Mouse (Mus musculus) forebrain, embryonic 10.5 days (tissue): ENCODE data around the gene Slc1a1. TPM values are rescaled to one million over a fixed set of nuclear protein-coding genes. Genes with fewer than 3 reads are reported as not detected.

Experiments used
- DNase-seq: peaks from one replicate; pipeline ENCODE4 v3.0.0-alpha.2; 2017; ENCODE audit warnings: low spot score; ENCODE audit errors: extremely low spot score
- H3K27ac ChIP-seq: fragments of 300-500 bp; sonication (generic); 2 replicates; pipeline ENCODE4 v1.5.1; 2016; ENCODE audit warnings: mild to moderate bottlenecking
- H3K27me3 ChIP-seq: fragments of 300-500 bp; sonication (generic); 2 replicates; pipeline ENCODE4 v1.6.1; 2016; ENCODE audit warnings: mild to moderate bottlenecking; ENCODE audit not compliant: poor library complexity, severe bottlenecking
- H3K36me3 ChIP-seq: fragments of 300-500 bp; sonication (generic); replicated peaks from 2 replicates; pipeline ENCODE4 v1.6.1; 2016; ENCODE audit warnings: mild to moderate bottlenecking, moderate library complexity
- H3K4me1 ChIP-seq: fragments of 300-500 bp; sonication (generic); 2 replicates; pipeline ENCODE4 v1.6.1; 2016
- H3K4me3 ChIP-seq: fragments of 300-500 bp; sonication (generic); 2 replicates; pipeline ENCODE4 v1.5.1; 2016; ENCODE audit warnings: mild to moderate bottlenecking, moderate library complexity
- H3K9me3 ChIP-seq: fragments of 300-500 bp; sonication (generic); 2 replicates; pipeline ENCODE4 v1.6.1; 2016; ENCODE audit warnings: mild to moderate bottlenecking, moderate library complexity
- WGBS: fragments of 180-500 bp; shearing (Covaris S2); methylation state at CpG from one replicate; pipeline ENCODE4 v1.1.7; 2016; 5-methylcytosine and 5-hydroxymethylcytosine counted together
- polyA plus RNA-seq: library from polyadenylated mRNA; unstranded; fragments of >200 nt; fragmentation: Nextera tagmentation; extraction: Ambion mirVana; gene quantifications from 2 replicates; pipeline ENCODE4 v1.2.1, GENCODE M21; 2016

Slc1a1 gene
- polyA plus RNA-seq: 0.52 and 0.65 TPM in 2 replicates

GRCm38 (mm10) chr19:28834798-28835499 is at the start of gene Slc1a1:
TSS of gene Slc1a1 (plus strand) at chr19:28835049.
- H3K27ac ChIP-seq: peak within 1 kb of the TSS; percentile 58; the same call in 1 of the 2 replicates
- peaks cover 53% of the 10 kb centered on the region for H3K27me3 ChIP-seq
- H3K4me1 ChIP-seq: peaks cover 21% of the 10 kb centered on the region
- DNase-seq: peak; percentile 38
- no peaks in the 10 kb centered on the region for H3K9me3 ChIP-seq
- H3K4me3 ChIP-seq: peak within 1 kb of the TSS; percentile 72
- H3K36me3 ChIP-seq: no peaks in the 10 kb centered on the region
- WGBS: under 1% methylated on average over 64 of the region's 68 CpGs

GRCm38 (mm10) chr19:28790196-28790595 is 44.7 kb upstream of the Slc1a1 start:
- Histone ChIP-seq H3K4me1 (no peaks in the 10 kb centered on the region), H3K27ac (no peak overlapping the region), H3K9me3 (no peaks in the 10 kb centered on the region), H3K27me3 (no peaks in the 10 kb centered on the region), H3K36me3 (no peaks in the 10 kb centered on the region), H3K4me3 (no peak overlapping the region)
- WGBS: 79% methylated on average over 1 of the region's 1 CpGs
- DNase-seq: no peak

- Histone ChIP-seq H3K9me3 (no peaks in the 10 kb centered on the region), H3K4me1 (0 out of 2 replicates have a peak, but pooled peaks cover 3% of the 10 kb centered on the region), H3K27ac (no peak overlapping the region), H3K27me3 (no peaks in the 10 kb centered on the region), H3K36me3 (no peaks in the 10 kb centered on the region), H3K4me3 (no peak overlapping the region)
- DNase-seq: no peak
- WGBS: 88% methylated on average over 2 of the region's 2 CpGs
These were observed 41.5 kb upstream of the Slc1a1 start for GRCm38 (mm10) chr19:28793307-28793706.

- no peaks in the 10 kb centered on the region for H3K27me3 ChIP-seq
- H3K27ac ChIP-seq: no peak overlapping the region
- H3K9me3 ChIP-seq: no peaks in the 10 kb centered on the region
- no peaks in the 10 kb centered on the region for H3K36me3 ChIP-seq
- H3K4me3 ChIP-seq: no peak overlapping the region
- 77% methylated on average over 5 of the region's 5 CpGs for WGBS
- 0 out of 2 replicates have a peak, but pooled peaks cover 3% of the 10 kb centered on the region for H3K4me1 ChIP-seq
- DNase-seq: no peak
These were observed 38.6 kb upstream of the Slc1a1 start for GRCm38 (mm10) chr19:28796146-28796848.

- Histone ChIP-seq H3K4me1 (0 out of 2 replicates have a peak, but pooled peaks cover 3% of the 10 kb centered on the region), H3K36me3 (no peaks in the 10 kb centered on the region), H3K27me3 (no peaks in the 10 kb centered on the region), H3K27ac (no peak overlapping the region), H3K9me3 (no peaks in the 10 kb centered on the region), H3K4me3 (no peak overlapping the region)
- WGBS: 73% methylated on average over 1 of the region's 1 CpGs
- DNase-seq: no peak
These were observed 37.9 kb upstream of the Slc1a1 start for GRCm38 (mm10) chr19:28796966-28797365.

GRCm38 (mm10) chr19:28797611-28798010 is 37.2 kb upstream of the Slc1a1 start:
- 0 out of 2 replicates have a peak, but pooled peaks cover 3% of the 10 kb centered on the region for H3K4me1 ChIP-seq
- no peak for DNase-seq
- no peaks in the 10 kb centered on the region for H3K27me3 ChIP-seq
- no peaks in the 10 kb centered on the region for H3K9me3 ChIP-seq
- no peak overlapping the region for H3K4me3 ChIP-seq
- 91% methylated on average over 6 of the region's 6 CpGs for WGBS
- H3K27ac ChIP-seq: no peak overlapping the region
- H3K36me3 ChIP-seq: no peaks in the 10 kb centered on the region

GRCm38 (mm10) chr19:28800448-28800847 is 34.4 kb upstream of the Slc1a1 start:
- 56% methylated on average over 6 of the region's 6 CpGs for WGBS

GRCm38 (mm10) chr19:28806276-28806675 is 28.6 kb upstream of the Slc1a1 start:
- WGBS: 93% methylated on average over 6 of the region's 6 CpGs
- Histone ChIP-seq H3K27me3 (no peaks in the 10 kb centered on the region), H3K9me3 (no peaks in the 10 kb centered on the region), H3K4me1 (no peaks in the 10 kb centered on the region), H3K36me3 (no peaks in the 10 kb centered on the region), H3K27ac (no peak overlapping the region), H3K4me3 (no peak overlapping the region)
- no peak for DNase-seq

More at GRCm38 (mm10) chr19:28800448-28800847, 34.4 kb upstream of the Slc1a1 start:
- DNase-seq: no peak
- no peak overlapping the region for H3K27ac ChIP-seq
- H3K36me3 ChIP-seq: no peaks in the 10 kb centered on the region
- H3K4me3 ChIP-seq: no peak overlapping the region
- no peaks in the 10 kb centered on the region for H3K9me3 ChIP-seq
- no peaks in the 10 kb centered on the region for H3K27me3 ChIP-seq
- H3K4me1 ChIP-seq: 0 out of 2 replicates have a peak, but pooled peaks cover 3% of the 10 kb centered on the region

GRCm38 (mm10) chr19:28806821-28807496 is 27.9 kb upstream of the Slc1a1 start:
- Histone ChIP-seq H3K36me3 (no peaks in the 10 kb centered on the region), H3K27ac (no peak overlapping the region), H3K9me3 (no peaks in the 10 kb centered on the region), H3K4me1 (no peaks in the 10 kb centered on the region), H3K27me3 (no peaks in the 10 kb centered on the region), H3K4me3 (no peak overlapping the region)
- DNase-seq: no peak
- WGBS: 93% methylated on average over 11 of the region's 11 CpGs

- H3K9me3 ChIP-seq: no peaks in the 10 kb centered on the region
- H3K4me1 ChIP-seq: no peaks in the 10 kb centered on the region
- DNase-seq: no peak
- no peaks in the 10 kb centered on the region for H3K27me3 ChIP-seq
- H3K27ac ChIP-seq: no peak overlapping the region
- no peak overlapping the region for H3K4me3 ChIP-seq
- no peaks in the 10 kb centered on the region for H3K36me3 ChIP-seq
- 76% methylated on average over 2 of the region's 2 CpGs for WGBS
These were observed 27.4 kb upstream of the Slc1a1 start for GRCm38 (mm10) chr19:28807497-28807871.

GRCm38 (mm10) chr19:28818286-28818685 is 16.6 kb upstream of the Slc1a1 start:
- H3K27ac ChIP-seq: no peak overlapping the region
- no peaks in the 10 kb centered on the region for H3K9me3 ChIP-seq
- no peak for DNase-seq
- H3K4me1 ChIP-seq: no peaks in the 10 kb centered on the region
- no peaks in the 10 kb centered on the region for H3K36me3 ChIP-seq
- 79% methylated on average over 4 of the region's 4 CpGs for WGBS
- H3K27me3 ChIP-seq: no peaks in the 10 kb centered on the region
- no peak overlapping the region for H3K4me3 ChIP-seq

- H3K27ac ChIP-seq: 0 out of 2 replicates have a peak overlapping the region, but pooled peaks have one; percentile 4
- WGBS: 31% methylated on average over 15 of the region's 15 CpGs
- no peaks in the 10 kb centered on the region for H3K36me3 ChIP-seq
- no peaks in the 10 kb centered on the region for H3K9me3 ChIP-seq
- no peak for DNase-seq
- peak overlapping the region; percentile 22 for H3K4me3 ChIP-seq
- peaks cover 9% of the 10 kb centered on the region for H3K4me1 ChIP-seq
- H3K27me3 ChIP-seq: peaks cover 5% of the 10 kb centered on the region
These were observed 7.0 kb upstream of the Slc1a1 start for GRCm38 (mm10) chr19:28827697-28828328.
